Mouse (Mus musculus) limb, embryonic 14.5 days (tissue): Measurements from ENCODE around the gene Vps4b. TPM values are rescaled to one million over a fixed set of nuclear protein-coding genes. Genes with fewer than 3 reads are reported as not detected.

Experiments used
- ATAC-seq: fragments of 200-750 bp; cut with Nextera tagmentation; 2 replicates; pipeline ENCODE4 v1.8.0; 2017; ENCODE audit warnings: low read depth, moderate number of reproducible peaks, moderate TSS enrichment; ENCODE audit not compliant: low FRiP score
- DNase-seq: peaks from one replicate; pipeline ENCODE4 v3.0.0-alpha.2; 2015; ENCODE audit warnings: low spot score
- H3K27ac ChIP-seq: fragments of 300-500 bp; sonication (generic); replicated peaks from 2 replicates; pipeline ENCODE4 v1.5.1; 2014; ENCODE audit warnings: low read depth, mild to moderate bottlenecking, low read length, moderate library complexity, mixed read lengths
- H3K27me3 ChIP-seq: fragments of 300-500 bp; sonication (generic); 2 replicates; pipeline ENCODE4 v1.6.1; 2014; ENCODE audit warnings: low read length, mixed read lengths; ENCODE audit not compliant: control insufficient read depth, insufficient read depth
- H3K36me3 ChIP-seq: fragments of 300-500 bp; sonication (generic); 2 replicates; pipeline ENCODE4 v1.6.1; 2014; ENCODE audit warnings: mild to moderate bottlenecking, low read length, moderate library complexity, mixed read lengths; ENCODE audit not compliant: control insufficient read depth, insufficient read depth
- H3K4me1 ChIP-seq: fragments of 300-500 bp; sonication (generic); 2 replicates; pipeline ENCODE4 v1.6.1; 2014; ENCODE audit warnings: antibody characterized with exemption, low read length, mixed read lengths; ENCODE audit not compliant: control insufficient read depth, insufficient read depth
- H3K4me2 ChIP-seq: fragments of 300-500 bp; sonication (generic); replicated peaks from 2 replicates; pipeline ENCODE4 v1.6.1; 2014; ENCODE audit warnings: low read depth, mild to moderate bottlenecking, low read length, moderate library complexity; ENCODE audit not compliant: severe bottlenecking
- H3K4me3 ChIP-seq: fragments of 300-500 bp; sonication (generic); replicated peaks from 2 replicates; pipeline ENCODE4 v1.5.1; 2014; ENCODE audit warnings: low read length
- H3K9ac ChIP-seq: fragments of 300-500 bp; sonication (generic); 2 replicates; pipeline ENCODE4 v1.6.1; 2014; ENCODE audit warnings: mild to moderate bottlenecking, low read depth, low read length, moderate library complexity; ENCODE audit not compliant: severe bottlenecking
- H3K9me3 ChIP-seq: fragments of 300-500 bp; sonication (generic); 2 replicates; pipeline ENCODE4 v1.6.1; 2016; ENCODE audit warnings: low read length; ENCODE audit not compliant: control insufficient read depth
- POLR2A ChIP-seq: fragments of 200-500 bp; IDR thresholded peaks from 2 replicates; pipeline ENCODE4 v1.8.0; 2012; ENCODE audit warnings: inconsistent platforms, mild to moderate bottlenecking, moderate library complexity, borderline replicate concordance; ENCODE audit not compliant: insufficient read depth, insufficient read length; ENCODE audit errors: extremely low read depth
- WGBS: fragments of 180-500 bp; shearing (Covaris S2); extraction: QIAGEN DNeasy Blood & Tissue Kit; methylation state at CpG from one replicate; pipeline ENCODE4 v1.1.7; 2014; 5-methylcytosine and 5-hydroxymethylcytosine counted together
- polyA plus RNA-seq, 2 experiments: library from polyadenylated mRNA; depleted of rRNA in 1 of 2; stranded (reverse) in 1 of 2; unstranded in 1 of 2; fragments of >200 nt; fragmentation: Nextera tagmentation in 1 of 2; extraction: Ambion mirVana in 1 of 2; gene quantifications; 2 replicates each; pipeline versions ENCODE4 v1.2.1 to v1.2.3; 2012 to 2014

Gene Vps4b
- polyA plus RNA-seq, 2 experiments = 37.4 to 66.1 TPM

DNA sequence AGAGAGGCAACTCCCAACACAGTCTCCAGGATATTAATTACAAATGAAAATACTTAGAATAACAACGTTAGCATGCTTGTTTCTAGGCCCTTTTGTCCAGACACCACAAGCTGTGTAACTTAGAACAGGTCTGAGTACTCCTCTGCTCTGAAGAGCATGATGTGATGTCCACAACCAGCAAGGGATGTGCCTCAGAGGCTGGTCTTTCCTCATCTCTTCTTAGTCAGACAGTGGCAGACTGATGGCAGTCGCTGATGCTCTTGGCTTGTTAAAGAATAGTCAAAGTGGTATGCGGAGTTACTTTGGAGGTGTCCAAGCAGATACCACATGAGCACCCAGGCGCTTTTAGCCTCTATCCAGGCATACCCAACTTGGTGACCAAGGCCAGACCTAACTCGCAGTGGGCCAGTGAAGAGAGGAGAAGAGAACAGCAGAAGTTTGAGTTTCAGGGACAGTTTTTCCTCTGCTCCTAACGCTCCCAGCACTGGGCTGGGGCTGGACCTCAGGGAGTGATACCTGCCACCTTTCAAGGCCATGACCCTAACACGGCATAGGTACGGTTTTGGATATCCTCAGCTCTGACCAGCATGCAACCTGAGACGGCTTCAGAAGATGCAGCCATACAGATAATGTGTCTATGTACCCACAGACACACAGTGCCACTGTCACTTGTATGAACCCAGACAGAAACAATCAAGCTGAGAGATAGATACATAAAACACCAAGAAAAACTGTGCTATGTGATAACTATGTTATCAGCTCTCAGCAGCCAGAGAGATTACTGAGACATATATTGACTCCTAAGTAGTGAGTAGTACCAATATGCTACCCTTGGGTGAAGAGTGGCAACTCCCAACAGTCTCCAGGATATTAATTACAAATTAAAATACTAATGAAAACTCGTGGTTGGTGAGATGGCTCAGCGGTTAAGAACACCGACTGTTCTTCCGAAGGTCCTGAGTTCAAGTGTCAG, 81.1 kb downstream of the Vps4b start:
- 87% methylated on average over 13 of the region's 13 CpGs for WGBS
- Histone ChIP-seq H3K4me2 (peak overlapping the region; percentile 80), H3K9ac (no peak overlapping the region)

DNA sequence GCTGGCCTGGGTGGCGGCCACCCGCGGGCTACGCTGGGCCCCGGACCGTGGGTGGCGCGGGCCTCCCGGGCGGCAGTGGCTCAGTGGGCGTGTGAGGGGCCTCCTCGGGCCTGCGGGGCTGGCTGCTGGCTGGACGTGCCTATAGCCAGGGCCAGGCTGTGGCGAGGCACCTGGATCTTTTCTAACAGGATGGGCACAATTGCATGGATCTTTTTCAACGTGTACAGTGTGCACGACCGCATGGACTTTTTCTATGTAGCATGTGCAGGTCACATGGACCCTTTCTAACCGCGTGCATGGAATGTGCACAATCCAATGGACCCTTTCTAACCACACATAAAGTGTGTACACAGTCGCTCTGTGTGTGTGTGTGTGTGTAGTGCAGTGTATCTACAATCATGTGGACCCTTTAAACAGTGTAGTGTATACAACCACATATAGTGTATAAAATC, 82.0 kb downstream of the Vps4b start:
- H3K27ac ChIP-seq = peak overlapping the region; percentile 92
- DNase-seq (peak; percentile 13), ATAC-seq (peak; percentile 53)
- H3K4me2 ChIP-seq = peak overlapping the region; percentile 80
- H3K4me3 ChIP-seq = peak overlapping the region; percentile 83
- peak overlapping the region; percentile 85 for H3K9ac ChIP-seq
- no peaks in the 10 kb centered on the region for H3K27me3 ChIP-seq
- WGBS = 10% methylated on average over 8 of the region's 21 CpGs
- no peaks in the 10 kb centered on the region for H3K9me3 ChIP-seq
- no peak for TF ChIP-seq POLR2A
- peaks cover 12% of the 10 kb centered on the region for H3K4me1 ChIP-seq
- H3K36me3 ChIP-seq = no peaks in the 10 kb centered on the region

More for the DNA sequence above, 81.1 kb downstream of the Vps4b start:
- ATAC-seq = no peak
- Histone ChIP-seq H3K27ac (no peak overlapping the region), H3K4me3 (no peak overlapping the region; the same call in 1 of the 2 replicates), H3K4me1 (peaks cover 12% of the 10 kb centered on the region), H3K27me3 (no peaks in the 10 kb centered on the region), H3K36me3 (no peaks in the 10 kb centered on the region), H3K9me3 (no peaks in the 10 kb centered on the region)
- no peak for DNase-seq
- no peak for TF ChIP-seq POLR2A

Other genes with a start within 250 kb of the Vps4b start
- 8.0 TPM in 2 replicates for gene Bcl2, start 82.5 kb downstream of the Vps4b start, polyA plus RNA-seq (2012; rRNA removed)
- gene Bcl2, start 82.5 kb downstream of the Vps4b start, polyA plus RNA-seq (2014; fragmentation: Nextera tagmentation; extraction: Ambion mirVana) = 15.7 and 20.1 TPM in 2 replicates
- gene Kdsr, start 37.0 kb downstream of the Vps4b start, polyA plus RNA-seq (2012; rRNA removed) = 7.2 and 7.9 TPM in 2 replicates
- gene Kdsr, start 37.0 kb downstream of the Vps4b start, polyA plus RNA-seq (2014; fragmentation: Nextera tagmentation; extraction: Ambion mirVana) = 16.2 and 17.4 TPM in 2 replicates
- gene Serpinb5, start 64.4 kb upstream of the Vps4b start, polyA plus RNA-seq (2012; rRNA removed) = 1.2 and 2.7 TPM in 2 replicates
- 8.9 and 16.1 TPM in 2 replicates for gene Serpinb5, start 64.4 kb upstream of the Vps4b start, polyA plus RNA-seq (2014; fragmentation: Nextera tagmentation; extraction: Ambion mirVana)
- gene Serpinb12, start 137.7 kb upstream of the Vps4b start, polyA plus RNA-seq (2012; rRNA removed) = 2.9 and 4.9 TPM in 2 replicates
- gene Serpinb12, start 137.7 kb upstream of the Vps4b start, polyA plus RNA-seq (2014; fragmentation: Nextera tagmentation; extraction: Ambion mirVana) = 8.1 and 17.9 TPM in 2 replicates
- not detected in 2 replicates for gene Serpinb13, start 184.3 kb upstream of the Vps4b start, polyA plus RNA-seq (2012; rRNA removed)
- gene Serpinb13, start 184.3 kb upstream of the Vps4b start, polyA plus RNA-seq (2014; fragmentation: Nextera tagmentation; extraction: Ambion mirVana) = not detected in 2 replicates